Mouse (Mus musculus) macrophage (primary cell): ENCODE measurements around the gene Gm9837. TPM values are rescaled to one million over a fixed set of nuclear protein-coding genes. Genes with fewer than 3 reads are reported as not detected.
"Not testable (repeated sequence)": the region's sequence is repeated elsewhere in the genome, so short reads cannot be mapped to it uniquely, and the experiment has no call there.

Experiments
- H3K27ac ChIP-seq: fragments of 350-480 bp; formaldehyde crosslinking; 2 replicates; pipeline ENCODE4 v1.9.0; 2021
- H3K36me3 ChIP-seq: fragments of 350-480 bp; formaldehyde crosslinking; 2 replicates; pipeline ENCODE4 v1.9.0; 2021; ENCODE audit errors: inconsistent target
- H3K4me3 ChIP-seq: fragments of 350-480 bp; formaldehyde crosslinking; 2 replicates; pipeline ENCODE4 v1.9.0; 2021; ENCODE audit errors: inconsistent target
- H3K79me2 ChIP-seq: fragments of 350-480 bp; formaldehyde crosslinking; 2 replicates; pipeline ENCODE4 v1.9.0; 2021; ENCODE audit errors: inconsistent target
- WGBS: methylation state at CpG from one replicate; pipeline ENCODE4 v1.1.7; 2026; ENCODE audit warnings: inconsistent platforms; ENCODE audit not compliant: missing documents; 5-methylcytosine and 5-hydroxymethylcytosine counted together
- polyA plus RNA-seq: library from polyadenylated mRNA; stranded (reverse); fragments of 250-400 nt; gene quantifications from 3 replicates; pipeline ENCODE4 v1.2.4, GENCODE M21; 2018; ENCODE audit warnings: inconsistent platforms

Gene Gm9837
- polyA plus RNA-seq, 1 experiment from 2014 or later, result not detected

DNA sequence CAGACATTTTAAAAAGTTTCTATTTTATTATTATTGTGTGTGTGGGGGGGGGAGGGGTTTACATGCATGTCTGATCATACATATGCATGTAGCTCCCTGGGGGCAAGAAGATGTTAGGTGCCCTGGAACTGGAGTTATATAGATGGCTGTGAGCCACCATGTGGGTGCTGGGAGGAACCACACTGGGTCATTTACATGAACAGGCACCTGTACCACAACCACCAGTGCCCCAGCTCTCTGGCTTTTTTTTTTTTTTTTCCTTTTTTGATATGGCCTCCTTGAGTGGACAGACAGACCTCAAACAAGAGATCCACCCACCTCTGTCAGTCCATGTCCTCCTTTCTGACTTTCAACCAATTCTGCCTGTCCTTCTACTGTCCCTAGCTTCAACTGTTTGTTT, 41.1 kb downstream of the Gm9837 start:
- Histone ChIP-seq H3K27ac (peak overlapping the region; percentile 67), H3K4me3 (peak overlapping the region; percentile 71; the same call in 1 of the 2 replicates)

DNA sequence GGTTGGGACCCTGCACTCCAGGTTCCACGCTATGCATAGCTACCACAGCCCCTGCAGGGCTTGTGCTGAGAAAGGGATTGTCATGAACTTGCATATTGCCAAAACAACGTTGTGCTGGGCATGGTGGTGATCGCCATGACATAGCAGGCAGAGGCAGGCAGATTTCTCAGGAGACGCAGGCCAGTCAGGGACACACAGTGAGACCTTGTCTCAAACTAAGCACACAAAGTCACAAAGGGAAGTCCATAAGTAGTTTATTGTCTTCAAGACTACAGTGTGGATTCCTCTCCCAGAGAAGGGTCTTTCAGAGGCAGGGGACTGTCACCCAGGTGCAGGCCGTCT, 41.6 kb downstream of the Gm9837 start:
- 97% methylated on average over 5 of the region's 5 CpGs for WGBS
- H3K36me3 ChIP-seq, result peaks cover 13% of the 10 kb centered on the region
- peaks cover 13% of the 10 kb centered on the region for H3K79me2 ChIP-seq

More for the DNA sequence above, 41.1 kb downstream of the Gm9837 start:
- Histone ChIP-seq H3K79me2 (peaks cover 13% of the 10 kb centered on the region), H3K36me3 (peaks cover 13% of the 10 kb centered on the region)

DNA sequence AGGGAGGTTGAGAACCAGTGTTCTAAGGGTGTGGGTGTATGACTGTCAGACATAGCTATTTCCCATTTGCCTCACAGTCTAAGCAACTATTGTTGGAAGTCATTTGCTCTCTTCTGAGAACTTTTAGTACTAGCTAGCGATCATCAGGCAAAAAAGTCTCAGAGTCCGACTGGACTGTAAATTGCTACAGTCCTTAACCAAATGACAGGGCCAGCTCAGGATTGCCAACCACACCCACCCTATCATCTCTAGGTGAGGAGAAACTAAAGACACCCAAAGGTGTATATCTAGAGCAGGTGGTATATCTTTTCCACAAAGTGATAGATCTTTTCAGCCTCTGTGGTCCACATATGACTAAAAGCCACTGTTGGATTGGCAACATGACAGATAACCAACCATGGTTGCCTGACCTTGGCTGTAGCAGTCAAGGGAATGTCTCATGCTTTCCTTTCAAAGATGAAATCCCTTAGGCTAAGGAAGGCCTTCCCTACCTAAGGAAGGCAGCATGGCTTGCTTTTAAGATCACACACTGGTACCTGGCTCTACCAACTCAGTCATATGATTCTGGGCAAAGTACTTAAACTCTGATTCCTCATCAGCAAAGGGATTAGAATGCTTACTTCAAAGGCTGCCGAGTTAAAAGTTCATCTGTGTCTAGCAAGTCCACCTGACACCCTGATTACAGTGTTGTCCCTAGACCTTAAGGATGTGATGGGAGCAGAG, 42.1 kb downstream of the Gm9837 start:
- no peak overlapping the region for H3K4me3 ChIP-seq
- H3K79me2 ChIP-seq, result peaks cover 13% of the 10 kb centered on the region
- H3K27ac ChIP-seq, result no peak overlapping the region
- WGBS, result 100% methylated on average over 3 of the region's 3 CpGs
- H3K36me3 ChIP-seq, result peaks cover 13% of the 10 kb centered on the region

More for the DNA sequence above, 41.6 kb downstream of the Gm9837 start:
- Histone ChIP-seq H3K27ac (no peak overlapping the region), H3K4me3 (no peak overlapping the region)

DNA sequence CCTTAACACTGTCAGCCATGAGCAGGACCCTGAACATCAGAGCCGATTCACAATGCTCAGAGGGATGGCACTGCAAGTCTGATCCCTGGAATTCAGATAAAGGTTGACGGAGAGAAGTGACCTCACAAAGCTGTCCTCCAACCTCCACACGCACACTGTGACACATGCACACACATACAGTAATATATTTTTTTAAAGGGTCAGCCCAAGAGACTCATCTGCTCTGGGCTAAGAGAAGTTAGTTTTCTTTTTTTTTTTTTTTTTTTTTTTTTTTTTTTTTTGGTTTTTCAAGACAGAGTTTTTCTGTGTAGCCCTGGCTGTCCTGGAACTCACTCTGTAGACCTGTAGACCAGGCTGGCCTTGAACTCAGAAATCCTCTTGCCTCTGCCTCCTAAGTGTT, 43.4 kb downstream of the Gm9837 start:
- H3K27ac ChIP-seq, H3K4me3 ChIP-seq: not testable (repeated sequence)
- peaks cover 13% of the 10 kb centered on the region for H3K79me2 ChIP-seq
- WGBS, result 94% methylated on average over 3 of the region's 3 CpGs
- H3K36me3 ChIP-seq, result peaks cover 13% of the 10 kb centered on the region

DNA sequence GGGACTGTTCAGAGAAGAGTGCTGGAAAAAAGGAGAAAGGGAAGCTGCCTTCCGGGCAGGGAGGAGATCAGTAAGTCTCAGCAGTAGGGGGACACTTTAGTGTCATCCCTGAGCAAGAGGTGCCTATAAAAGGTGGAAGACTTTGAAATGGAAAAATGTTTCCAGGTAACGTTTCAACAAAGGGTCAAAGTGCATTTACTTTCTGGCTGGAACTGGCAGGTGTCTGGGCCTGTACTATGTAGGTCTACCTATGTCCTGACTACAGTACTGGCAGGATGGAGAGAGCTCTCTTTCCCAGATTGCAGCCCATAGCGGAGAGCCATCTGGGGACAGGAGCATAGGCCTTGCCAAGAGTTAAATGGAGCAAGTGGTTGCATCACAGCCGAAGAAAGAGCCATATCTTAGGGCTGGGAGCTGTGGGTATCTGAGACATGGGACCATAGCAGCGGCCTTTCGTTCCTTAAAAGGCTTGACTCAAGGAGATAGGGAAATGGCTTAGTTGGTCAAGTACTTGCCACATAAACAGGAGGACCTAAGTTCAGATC, 44.5 kb downstream of the Gm9837 start:
- Histone ChIP-seq H3K4me3 (no peak overlapping the region), H3K27ac (no peak overlapping the region), H3K79me2 (peaks cover 13% of the 10 kb centered on the region), H3K36me3 (peaks cover 13% of the 10 kb centered on the region)
- 87% methylated on average over 6 of the region's 6 CpGs for WGBS

DNA sequence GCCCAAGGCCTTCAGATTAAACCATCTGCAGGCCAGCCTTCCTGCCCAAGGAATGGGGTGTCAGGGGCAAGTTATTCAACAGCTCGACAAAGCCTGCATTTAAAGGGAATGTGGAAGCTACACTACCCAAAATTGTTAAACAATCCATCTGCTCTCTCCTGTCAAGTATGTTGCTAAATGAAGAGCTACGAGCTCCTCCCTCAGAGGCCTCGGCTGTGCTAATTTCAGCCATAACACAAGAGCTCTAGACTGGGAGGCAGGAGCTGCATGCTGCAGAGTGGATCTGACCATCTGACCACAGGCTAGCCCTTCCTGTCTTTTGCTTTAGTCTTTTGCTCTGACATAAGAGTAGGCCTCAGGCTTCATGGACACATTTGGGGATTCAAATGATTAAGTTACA, 45.0 kb downstream of the Gm9837 start:
- no peak overlapping the region for H3K4me3 ChIP-seq
- WGBS, result 76% methylated on average over 3 of the region's 3 CpGs
- no peak overlapping the region for H3K27ac ChIP-seq
- peaks cover 14% of the 10 kb centered on the region for H3K36me3 ChIP-seq
- H3K79me2 ChIP-seq, result peaks cover 13% of the 10 kb centered on the region

DNA sequence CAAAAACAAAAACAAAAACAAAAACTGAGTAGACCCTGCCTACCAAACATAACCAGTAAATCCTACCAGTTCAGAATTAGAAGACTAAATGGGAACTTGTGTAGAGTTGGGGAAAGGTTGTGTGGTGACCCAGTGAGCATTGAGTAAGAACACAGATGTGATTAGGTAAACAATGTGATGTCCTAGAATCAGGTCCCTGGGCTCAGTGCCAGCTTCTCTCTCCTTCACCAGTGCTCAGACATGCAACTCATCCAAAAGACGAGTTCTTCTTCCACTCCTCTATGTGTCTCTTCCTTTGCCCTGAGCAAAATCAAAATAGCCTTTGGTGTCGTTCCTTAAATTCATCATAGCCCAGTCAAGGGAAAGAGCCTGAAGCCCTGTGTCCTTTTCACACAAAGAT, 45.5 kb downstream of the Gm9837 start:
- peaks cover 9% of the 10 kb centered on the region for H3K79me2 ChIP-seq
- H3K4me3 ChIP-seq, result no peak overlapping the region
- no peak overlapping the region for H3K27ac ChIP-seq
- H3K36me3 ChIP-seq, result peaks cover 17% of the 10 kb centered on the region
- 68% methylated on average over 2 of the region's 2 CpGs for WGBS

DNA sequence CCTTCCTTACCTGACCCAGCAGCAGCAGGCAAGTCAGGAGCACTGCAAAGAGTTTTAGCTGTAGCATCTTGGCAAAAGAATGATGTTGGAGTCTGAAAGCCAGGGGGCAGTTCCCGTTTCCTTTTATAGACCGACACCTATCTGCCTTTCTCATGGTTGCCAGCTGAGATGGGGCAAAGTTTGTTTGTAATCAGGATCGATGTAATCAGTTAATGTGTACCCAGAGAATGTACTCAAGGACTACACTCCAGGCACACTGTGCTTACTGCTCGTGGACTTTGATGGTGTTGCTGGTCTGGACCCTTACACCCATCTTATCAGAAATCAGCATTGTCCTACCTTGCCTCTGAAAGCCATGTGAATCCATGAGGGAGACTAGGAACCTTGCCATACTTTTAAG, 47.2 kb downstream of the Gm9837 start, which contains the start of gene Leap2:
Gene Leap2 (minus strand): TSS at position 135 of the 400 bp plus-strand sequence.
- no peak within 1 kb of the TSS for H3K27ac ChIP-seq
- peaks cover 24% of the 10 kb centered on the region for H3K36me3 ChIP-seq
- H3K4me3 ChIP-seq, result no peak within 1 kb of the TSS
- WGBS, result 85% methylated on average over 4 of the region's 4 CpGs
- H3K79me2 ChIP-seq, result no peaks in the 10 kb centered on the region

Other genes starting within 250 kb of the Gm9837 start
- gene Hspa4, start 170.0 kb downstream of the Gm9837 start, polyA plus RNA-seq, result 93.1 to 460 TPM (median 147 TPM) in 3 replicates
- gene Zcchc10, start 145.8 kb downstream of the Gm9837 start, polyA plus RNA-seq, result 9.7 to 15.8 TPM (median 10.5 TPM) in 3 replicates
- gene Aff4, start 119.6 kb downstream of the Gm9837 start, polyA plus RNA-seq, result 21.9 to 44.8 TPM (median 33.0 TPM) in 3 replicates
- gene Leap2, start 47.3 kb downstream of the Gm9837 start, polyA plus RNA-seq, result not detected in 3 replicates
- gene Uqcrq, start 39.6 kb downstream of the Gm9837 start, polyA plus RNA-seq, result 63.1 to 230 TPM (median 195 TPM) in 3 replicates
- gene Gdf9, start 39.5 kb downstream of the Gm9837 start, polyA plus RNA-seq, result 1.1 to 2.2 TPM (median 1.7 TPM) in 3 replicates
- not detected in 3 replicates for gene Gm10447, start 13.4 kb downstream of the Gm9837 start, polyA plus RNA-seq
- not detected in 3 replicates for gene Shroom1, start 13.3 kb downstream of the Gm9837 start, polyA plus RNA-seq
- not detected in 3 replicates for gene Gm9945, start 9.7 kb upstream of the Gm9837 start, polyA plus RNA-seq
- not detected in 3 replicates for gene Sowaha, start 9.8 kb upstream of the Gm9837 start, polyA plus RNA-seq
- 69.8 to 121 TPM (median 83.7 TPM) in 3 replicates for gene Sept8, start 48.8 kb upstream of the Gm9837 start, polyA plus RNA-seq
- 25.8 to 223 TPM (median 90.7 TPM) in 3 replicates for gene Kif3a, start 96.9 kb upstream of the Gm9837 start, polyA plus RNA-seq
- 0.53 to 1.6 TPM in 2 of 3 replicates, not detected in the other for gene Il4, start 148.2 kb upstream of the Gm9837 start, polyA plus RNA-seq
- not detected in 3 replicates for gene Il13, start 164.2 kb upstream of the Gm9837 start, polyA plus RNA-seq
- 13.3 to 30.3 TPM (median 19.0 TPM) in 3 replicates for gene Rad50, start 236.8 kb upstream of the Gm9837 start, polyA plus RNA-seq